Mouse (Mus musculus): ENCODE data around the gene Ak5. TPM values are rescaled to one million over a fixed set of nuclear protein-coding genes. Genes with fewer than 3 reads are reported as not detected.

The Ak5 gene
- total and polyA plus RNA-seq, 2 experiments from 2014 or later: 14.6 to 27.2 TPM

DNA sequence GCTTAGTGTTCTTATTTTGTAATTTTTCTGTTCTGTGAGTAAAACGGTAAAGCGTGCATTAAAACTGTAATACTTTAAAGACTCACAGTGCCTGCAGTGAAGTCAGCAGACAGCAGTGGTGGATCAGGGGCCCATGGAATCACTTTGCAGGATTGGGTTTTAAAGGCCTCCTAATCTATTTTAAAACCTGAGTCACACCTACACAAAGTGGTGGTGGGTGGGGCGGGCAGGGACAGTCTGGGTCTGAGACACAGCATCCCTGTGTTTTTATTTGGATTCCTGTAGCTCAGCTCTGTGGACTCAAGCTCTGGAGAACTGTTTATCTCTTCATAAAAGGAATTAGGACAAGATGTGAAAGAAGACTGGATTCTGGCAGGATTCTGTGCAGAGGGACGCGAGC, 125.9 kb downstream of the Ak5 start:
- Histone ChIP-seq H3K27ac (ENCODE audit: low read depth, low read length) (no peak overlapping the region), H3K4me3 (ENCODE audit: low read depth, low read length) (no peak overlapping the region), H3K4me1 (ENCODE audit: insufficient read depth) (no peaks in the 10 kb centered on the region), H3K9me3 (ENCODE audit: low read length) (no peaks in the 10 kb centered on the region), H3K4me2 (ENCODE audit: low read depth) (no peak overlapping the region), H3K27me3 (ENCODE audit: insufficient read depth, low read length) (no peaks in the 10 kb centered on the region), H3K9ac (no peak overlapping the region), H3K36me3 (ENCODE audit: insufficient read depth) (no peaks in the 10 kb centered on the region)
- 69% methylated on average over 5 of the region's 5 CpGs for WGBS
- no peak for TF ChIP-seq CTCF (IDR thresholded peaks at IDR 0.05; ENCODE audit: low read depth)
- ATAC-seq (no peak), DNase-seq (no peak)

DNA sequence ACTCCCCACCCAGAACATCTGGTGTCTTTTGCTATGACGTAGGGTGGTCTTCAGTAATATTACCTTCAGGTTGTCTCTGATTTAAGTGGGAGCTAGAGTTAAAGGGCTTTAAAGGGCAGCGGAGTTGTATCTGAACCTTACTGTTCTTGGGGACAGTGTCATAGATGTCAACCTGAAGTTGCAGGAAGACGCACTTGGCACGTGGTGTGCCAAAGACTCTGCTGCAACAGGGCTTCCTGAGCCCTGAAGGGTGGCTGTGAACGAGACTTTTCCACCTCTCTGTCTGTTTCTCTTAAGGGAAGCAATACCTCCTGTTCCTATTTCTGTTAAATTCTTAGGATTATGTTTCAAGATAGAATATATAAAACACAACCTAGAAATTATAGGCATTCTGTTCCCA, 137.8 kb downstream of the Ak5 start:
- ATAC-seq (no peak), DNase-seq (no peak)
- Histone ChIP-seq H3K27ac (ENCODE audit: low read depth, low read length) (no peak overlapping the region), H3K4me1 (ENCODE audit: insufficient read depth) (no peaks in the 10 kb centered on the region), H3K27me3 (ENCODE audit: insufficient read depth, low read length) (no peaks in the 10 kb centered on the region), H3K9me3 (ENCODE audit: low read length) (no peaks in the 10 kb centered on the region), H3K4me2 (ENCODE audit: low read depth) (no peak overlapping the region), H3K36me3 (ENCODE audit: insufficient read depth) (no peaks in the 10 kb centered on the region), H3K9ac (no peak overlapping the region), H3K4me3 (ENCODE audit: low read depth, low read length) (no peak overlapping the region)
- WGBS: 92% methylated on average over 5 of the region's 5 CpGs
- TF ChIP-seq CTCF (IDR thresholded peaks at IDR 0.05; ENCODE audit: low read depth): no peak

DNA sequence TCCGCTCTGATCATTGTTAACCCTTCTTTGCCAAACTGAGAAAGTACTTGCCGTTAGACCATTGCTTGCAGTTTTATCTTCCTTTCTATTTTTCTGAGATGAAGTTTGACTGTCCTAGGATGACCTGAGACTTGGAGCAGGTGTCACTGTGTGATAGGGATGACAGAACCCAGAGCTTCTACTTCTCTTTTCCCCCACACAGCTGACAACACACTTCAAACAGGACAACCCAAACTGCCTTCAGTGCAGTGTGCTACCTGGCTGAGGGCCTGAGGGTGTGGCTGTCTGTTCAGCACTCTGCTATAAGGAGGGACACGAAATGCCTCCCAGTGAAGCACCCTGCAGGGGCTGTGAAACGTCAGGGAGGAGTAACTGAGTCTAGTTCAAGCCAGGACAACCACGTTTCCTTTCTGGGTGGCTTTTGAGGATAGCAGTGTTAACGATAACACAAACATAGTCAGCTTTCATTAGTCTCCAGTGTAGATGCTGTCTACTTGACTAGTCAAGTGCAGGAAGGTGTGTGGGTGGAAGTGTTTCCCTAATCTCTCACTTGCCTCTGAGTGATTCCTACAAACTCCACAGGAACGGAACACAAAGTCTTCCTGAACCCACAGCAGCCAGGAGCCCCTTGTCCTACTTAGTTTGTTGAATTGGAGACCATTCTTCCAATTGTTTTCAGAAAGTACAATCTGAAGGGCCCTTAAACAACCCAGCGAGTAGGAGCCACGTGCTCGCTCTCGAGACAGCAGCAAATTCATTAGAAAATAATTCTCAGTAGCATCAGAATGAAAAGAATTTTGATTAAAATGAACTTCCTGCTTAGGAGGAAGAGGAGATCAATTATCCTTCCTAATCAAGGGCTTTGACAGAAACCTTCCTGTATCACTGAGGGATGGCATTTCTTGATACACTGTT, 138.8 kb downstream of the Ak5 start:
- Histone ChIP-seq H3K9me3 (ENCODE audit: low read length) (no peaks in the 10 kb centered on the region), H3K4me2 (ENCODE audit: low read depth) (no peak overlapping the region), H3K36me3 (ENCODE audit: insufficient read depth) (no peaks in the 10 kb centered on the region), H3K27ac (ENCODE audit: low read depth, low read length) (no peak overlapping the region), H3K9ac (no peak overlapping the region), H3K27me3 (ENCODE audit: insufficient read depth, low read length) (no peaks in the 10 kb centered on the region), H3K4me3 (ENCODE audit: low read depth, low read length) (no peak overlapping the region), H3K4me1 (ENCODE audit: insufficient read depth) (no peaks in the 10 kb centered on the region)
- DNase-seq: no peak
- no peak for ATAC-seq
- 61% methylated on average over 11 of the region's 11 CpGs for WGBS
- no peak for TF ChIP-seq CTCF (IDR thresholded peaks at IDR 0.05; ENCODE audit: low read depth)

DNA sequence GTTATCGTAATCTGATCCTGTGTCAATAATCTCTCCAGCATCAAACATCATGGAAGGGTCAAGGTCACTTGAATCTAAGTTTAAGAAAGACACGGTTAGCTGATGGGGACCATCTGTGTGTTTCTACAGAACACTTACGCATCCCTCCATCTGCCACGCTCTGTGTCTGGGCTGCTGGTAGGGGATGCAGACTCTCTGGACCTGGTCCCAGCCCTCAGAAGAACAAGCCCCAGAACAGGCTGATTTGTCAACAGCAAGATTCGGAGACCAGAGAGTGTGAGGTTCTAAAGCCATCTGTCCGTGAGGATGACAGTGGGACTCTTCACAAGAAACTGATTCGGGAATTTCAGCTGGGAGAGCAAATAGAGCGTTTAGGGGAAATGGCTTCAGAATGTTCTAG, 141.4 kb downstream of the Ak5 start:
- no peak for TF ChIP-seq CTCF (IDR thresholded peaks at IDR 0.05; ENCODE audit: low read depth)
- 83% methylated on average over 8 of the region's 8 CpGs for WGBS
- DNase-seq (peak; percentile 26), ATAC-seq (peak; percentile 50; the same call in 1 of the 2 replicates)
- H3K27ac ChIP-seq (ENCODE audit: low read depth, low read length): no peak overlapping the region
- no peak overlapping the region for H3K9ac ChIP-seq
- H3K4me2 ChIP-seq (ENCODE audit: low read depth): no peak overlapping the region
- H3K4me1 ChIP-seq (ENCODE audit: insufficient read depth): no peaks in the 10 kb centered on the region
- H3K9me3 ChIP-seq (ENCODE audit: low read length): no peaks in the 10 kb centered on the region
- no peak overlapping the region for H3K4me3 ChIP-seq (ENCODE audit: low read depth, low read length)
- H3K27me3 ChIP-seq (ENCODE audit: insufficient read depth, low read length): no peaks in the 10 kb centered on the region
- H3K36me3 ChIP-seq (ENCODE audit: insufficient read depth): no peaks in the 10 kb centered on the region

DNA sequence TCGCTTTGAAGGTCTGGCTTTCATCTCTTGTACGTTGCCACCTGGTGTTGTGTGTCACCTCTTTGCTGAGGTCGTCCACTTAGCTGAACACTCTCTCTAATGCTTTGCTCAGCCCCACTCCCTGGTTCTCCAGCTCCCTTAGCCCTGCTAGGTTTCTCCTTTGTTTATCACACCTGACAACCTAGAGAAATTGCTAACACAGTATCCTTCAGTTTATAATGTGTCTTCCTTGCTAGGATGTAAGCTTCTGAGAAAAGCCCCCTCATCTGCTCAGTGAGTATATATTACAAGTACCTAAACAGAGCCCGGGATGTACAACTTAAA, 144.9 kb downstream of the Ak5 start:
- ATAC-seq: no peak
- no peak overlapping the region for H3K27ac ChIP-seq (ENCODE audit: low read depth, low read length)
- WGBS: 86% methylated on average over 4 of the region's 4 CpGs

DNA sequence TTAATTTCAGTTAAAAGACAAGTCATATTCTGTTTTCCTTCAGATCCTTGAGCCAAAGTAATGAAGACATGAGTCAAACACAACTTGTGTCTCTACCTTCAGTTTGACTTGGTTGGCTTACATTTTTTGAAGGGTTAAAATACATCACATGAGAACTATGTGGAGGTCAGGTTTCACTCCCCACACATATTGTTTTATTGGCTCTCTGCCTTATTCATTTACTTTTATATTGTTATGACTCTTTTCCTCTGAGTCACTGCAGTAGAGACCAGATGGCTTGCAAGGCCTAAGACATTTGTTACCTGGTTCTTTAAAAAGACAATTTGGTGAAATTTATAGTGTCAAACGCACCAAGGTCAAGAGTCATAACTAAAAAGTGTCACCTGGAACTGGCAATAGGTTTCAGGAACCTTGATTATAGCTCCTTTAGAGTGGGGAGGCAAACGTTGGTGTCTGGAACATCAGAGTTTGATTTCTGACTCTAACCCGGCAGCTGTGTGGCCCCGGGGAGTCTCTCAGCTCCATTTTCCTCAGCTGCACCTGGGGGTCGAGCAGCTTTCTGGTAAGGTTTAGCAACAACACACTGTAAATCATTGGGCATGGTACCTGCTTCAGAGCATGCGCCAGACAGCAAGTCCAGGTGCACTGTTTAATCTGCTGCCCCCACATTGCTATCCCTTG, 145.4 kb downstream of the Ak5 start:
- 78% methylated on average over 6 of the region's 6 CpGs for WGBS
- no peak for ATAC-seq
- Histone ChIP-seq H3K27ac (ENCODE audit: low read depth, low read length) (no peak overlapping the region), H3K9me3 (ENCODE audit: low read length) (no peaks in the 10 kb centered on the region), H3K4me2 (ENCODE audit: low read depth) (no peak overlapping the region), H3K9ac (no peak overlapping the region), H3K36me3 (ENCODE audit: insufficient read depth) (no peaks in the 10 kb centered on the region), H3K27me3 (ENCODE audit: insufficient read depth, low read length) (no peaks in the 10 kb centered on the region), H3K4me3 (ENCODE audit: low read depth, low read length) (no peak overlapping the region), H3K4me1 (ENCODE audit: insufficient read depth) (no peaks in the 10 kb centered on the region)
- TF ChIP-seq CTCF (IDR thresholded peaks at IDR 0.05; ENCODE audit: low read depth): no peak
- no peak for DNase-seq

More for the DNA sequence above, 144.9 kb downstream of the Ak5 start:
- no peak for TF ChIP-seq CTCF (IDR thresholded peaks at IDR 0.05; ENCODE audit: low read depth)
- Histone ChIP-seq H3K4me1 (ENCODE audit: insufficient read depth) (no peaks in the 10 kb centered on the region), H3K4me3 (ENCODE audit: low read depth, low read length) (no peak overlapping the region), H3K36me3 (ENCODE audit: insufficient read depth) (no peaks in the 10 kb centered on the region), H3K27me3 (ENCODE audit: insufficient read depth, low read length) (no peaks in the 10 kb centered on the region), H3K9ac (no peak overlapping the region), H3K9me3 (ENCODE audit: low read length) (no peaks in the 10 kb centered on the region), H3K4me2 (ENCODE audit: low read depth) (no peak overlapping the region)
- no peak for DNase-seq

DNA sequence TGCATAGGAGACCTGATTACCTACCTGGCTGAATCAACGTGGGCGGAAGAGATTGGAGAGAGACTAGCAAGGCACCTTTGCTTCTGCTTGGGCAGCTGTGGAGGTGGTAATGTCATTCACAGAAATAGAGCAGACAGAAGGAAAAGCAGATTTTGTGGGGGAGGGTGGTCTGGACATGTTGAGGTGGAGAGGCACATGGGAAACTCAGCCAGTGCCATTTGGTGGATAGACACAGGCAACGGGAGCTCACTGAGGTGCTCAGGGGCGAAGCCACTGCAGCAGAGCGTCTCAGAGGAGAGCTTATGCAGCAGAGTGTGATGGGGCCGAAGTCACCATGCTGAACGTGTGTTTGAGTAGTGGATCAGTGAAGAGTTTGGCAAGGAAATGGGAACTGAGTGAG, 147.1 kb downstream of the Ak5 start:
- H3K36me3 ChIP-seq (ENCODE audit: insufficient read depth): no peaks in the 10 kb centered on the region
- DNase-seq: no peak
- no peaks in the 10 kb centered on the region for H3K9me3 ChIP-seq (ENCODE audit: low read length)
- no peak overlapping the region for H3K4me3 ChIP-seq (ENCODE audit: low read depth, low read length)
- TF ChIP-seq CTCF (IDR thresholded peaks at IDR 0.05; ENCODE audit: low read depth): no peak
- ATAC-seq: no peak
- H3K9ac ChIP-seq: no peak overlapping the region
- H3K4me2 ChIP-seq (ENCODE audit: low read depth): no peak overlapping the region
- H3K27ac ChIP-seq (ENCODE audit: low read depth, low read length): no peak overlapping the region
- 87% methylated on average over 7 of the region's 7 CpGs for WGBS
- H3K4me1 ChIP-seq (ENCODE audit: insufficient read depth): peaks cover 6% of the 10 kb centered on the region
- H3K27me3 ChIP-seq (ENCODE audit: insufficient read depth, low read length): no peaks in the 10 kb centered on the region

Measured in forebrain, postnatal 0 days (tissue).